Mouse (Mus musculus) ES-Bruce4 (cell line): Measurements from ENCODE around the gene Arhgap8.
"Not testable (repeated sequence)": the region's sequence is repeated elsewhere in the genome, so short reads cannot be mapped to it uniquely, and the experiment has no call there.

Experiments
- CTCF ChIP-seq: IDR thresholded peaks from one replicate; pipeline ENCODE4 v1.8.1; 2011; ENCODE audit warnings: low read depth, low read length
- EP300 ChIP-seq: IDR thresholded peaks from 2 replicates; pipeline ENCODE4 v1.6.1; 2011; ENCODE audit warnings: low read depth, low read length; ENCODE audit not compliant: insufficient read depth
- POLR2A ChIP-seq: IDR thresholded peaks from one replicate; pipeline ENCODE4 v1.8.1; 2011; ENCODE audit warnings: low read length; ENCODE audit not compliant: insufficient read depth

DNA sequence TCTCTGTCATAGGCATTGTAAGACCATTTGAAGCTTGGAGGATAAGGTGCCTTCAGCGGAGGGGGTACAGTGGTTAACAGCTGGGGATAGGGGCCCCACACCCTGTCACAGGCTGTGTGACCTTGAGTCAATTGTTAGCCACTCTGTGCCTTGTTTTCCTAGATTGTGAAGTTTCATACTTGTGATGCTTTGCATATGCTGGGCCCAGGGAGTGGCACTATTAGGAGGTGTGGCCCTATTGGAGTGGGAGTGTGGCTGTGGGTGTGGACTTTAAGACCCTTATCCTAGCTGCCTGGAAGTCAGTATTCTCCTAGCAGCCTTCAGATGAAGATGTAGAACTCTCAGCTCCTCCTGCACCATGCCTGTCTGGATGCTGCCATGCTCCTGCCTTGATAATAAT lies 3.8 kb downstream of the Arhgap8 start:
- peak; percentile 74; the same call in 1 of the 2 replicates for TF ChIP-seq EP300
- TF ChIP-seq CTCF, POLR2A: not testable (repeated sequence)
